Mouse (Mus musculus) kidney, postnatal 0 days (tissue): ENCODE measurements around the gene Phlpp1. TPM values are rescaled to one million over a fixed set of nuclear protein-coding genes. Genes with fewer than 3 reads are reported as not detected.

Source experiments
- ATAC-seq: fragments of 200-750 bp; cut with Nextera tagmentation; replicated peaks from 2 replicates; pipeline ENCODE4 v1.8.0; 2017; ENCODE audit warnings: low read depth, moderate number of reproducible peaks, moderate TSS enrichment, moderate library complexity; ENCODE audit not compliant: low FRiP score
- DNase-seq: peaks from one replicate; pipeline ENCODE4 v3.0.0-alpha.2; 2016; ENCODE audit warnings: low spot score
- H3K27ac ChIP-seq: fragments of 300-500 bp; sonication (generic); 2 replicates; pipeline ENCODE4 v1.5.1; 2014; ENCODE audit warnings: mild to moderate bottlenecking
- H3K27me3 ChIP-seq: fragments of 300-500 bp; sonication (generic); 2 replicates; pipeline ENCODE4 v1.6.1; 2014; ENCODE audit warnings: low read length, mixed read lengths; ENCODE audit not compliant: insufficient read depth
- H3K36me3 ChIP-seq: fragments of 300-500 bp; sonication (generic); 2 replicates; pipeline ENCODE4 v1.6.1; 2014; ENCODE audit warnings: low read length, mixed read lengths; ENCODE audit not compliant: insufficient read depth
- H3K4me1 ChIP-seq: fragments of 300-500 bp; sonication (generic); replicated peaks from 2 replicates; pipeline ENCODE4 v1.6.1; 2014; ENCODE audit warnings: antibody characterized with exemption, low read length, mixed read lengths; ENCODE audit not compliant: insufficient read depth
- H3K4me2 ChIP-seq: fragments of 300-500 bp; sonication (generic); 2 replicates; pipeline ENCODE4 v1.6.1; 2014; ENCODE audit warnings: mild to moderate bottlenecking, low read length, moderate library complexity, mixed read lengths
- H3K4me3 ChIP-seq: fragments of 300-500 bp; sonication (generic); replicated peaks from 2 replicates; pipeline ENCODE4 v1.5.1; 2014; ENCODE audit warnings: low read depth, low read length
- H3K9ac ChIP-seq: fragments of 300-500 bp; sonication (generic); 2 replicates; pipeline ENCODE4 v1.6.1; 2014; ENCODE audit warnings: low read depth, low read length
- H3K9me3 ChIP-seq: fragments of 300-500 bp; sonication (generic); replicated peaks from 2 replicates; pipeline ENCODE4 v1.6.1; 2016; ENCODE audit warnings: low read length, inconsistent platforms, mixed read lengths
- CTCF ChIP-seq: IDR thresholded peaks from 2 replicates; pipeline ENCODE4 v1.5.1; 2016; ENCODE audit warnings: antibody characterized with exemption, low read depth, mild to moderate bottlenecking, moderate library complexity
- WGBS: fragments of 180-500 bp; shearing (Covaris S2); extraction: QIAGEN DNeasy Blood & Tissue Kit; methylation state at CpG from one replicate; pipeline ENCODE4 v1.1.7; 2014; 5-methylcytosine and 5-hydroxymethylcytosine counted together
- polyA plus RNA-seq: library from polyadenylated mRNA; unstranded; fragments of >200 nt; fragmentation: Nextera tagmentation; extraction: Ambion mirVana; gene quantifications from 2 replicates; pipeline ENCODE4 v1.2.1, GENCODE M21; 2015

Gene Phlpp1
- polyA plus RNA-seq, 1 experiment from 2014 or later = 2.9 TPM

DNA sequence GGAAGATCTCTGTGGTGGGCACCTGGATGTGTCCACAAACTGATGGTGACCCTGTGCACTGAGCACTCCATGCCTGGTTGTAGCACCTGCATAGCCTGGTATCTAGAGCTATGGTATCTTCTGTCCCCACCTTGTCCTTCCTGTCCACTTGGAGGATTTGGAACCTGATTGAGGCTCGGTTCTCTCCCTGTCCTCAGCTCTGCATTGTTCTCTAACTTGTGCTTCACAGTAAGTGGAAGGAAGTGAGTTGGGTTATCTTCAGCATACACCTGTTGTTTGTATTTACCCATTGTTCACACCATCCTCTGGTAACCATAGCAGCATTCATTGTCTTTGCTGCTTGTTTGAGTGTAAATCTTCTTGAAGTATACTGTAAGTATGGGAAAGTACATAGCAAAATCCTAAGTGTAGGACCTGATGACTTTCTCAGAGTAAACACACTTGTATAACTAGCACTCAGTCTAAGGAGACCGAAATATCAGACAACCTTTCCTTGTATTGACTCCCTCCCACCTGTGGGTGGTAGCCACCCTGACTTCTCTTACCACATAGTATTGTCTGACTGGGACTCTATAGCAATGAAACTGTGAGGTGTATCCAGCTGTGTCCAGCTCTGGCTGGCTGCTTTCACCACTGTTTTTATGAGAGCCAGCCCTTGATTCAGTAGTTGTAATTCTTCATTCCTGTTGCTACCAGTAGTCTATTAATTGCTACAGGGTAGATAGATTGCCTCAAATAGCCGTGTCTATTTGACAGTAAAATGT is 191.5 kb downstream of the Phlpp1 start:
- Histone ChIP-seq H3K27me3 (no peaks in the 10 kb centered on the region), H3K36me3 (no peaks in the 10 kb centered on the region), H3K9me3 (no peaks in the 10 kb centered on the region), H3K27ac (no peak overlapping the region), H3K4me2 (no peak overlapping the region), H3K9ac (no peak overlapping the region), H3K4me3 (no peak overlapping the region), H3K4me1 (no peaks in the 10 kb centered on the region)
- DNase-seq (peak; percentile 45), ATAC-seq (peak; percentile 65; the same call in 1 of the 2 replicates)
- no peak for TF ChIP-seq CTCF
- 55% methylated on average over 3 of the region's 3 CpGs for whole genome bisulfite sequencing

GRCm38 (mm10) chr1:106369330-106369729 is 197.8 kb downstream of the Phlpp1 start:
- H3K4me1 ChIP-seq = no peaks in the 10 kb centered on the region
- H3K27ac ChIP-seq = no peak overlapping the region
- H3K27me3 ChIP-seq = no peaks in the 10 kb centered on the region
- no peaks in the 10 kb centered on the region for H3K9me3 ChIP-seq
- no peak for ATAC-seq
- no peak overlapping the region for H3K4me2 ChIP-seq
- H3K9ac ChIP-seq = no peak overlapping the region
- H3K36me3 ChIP-seq = no peaks in the 10 kb centered on the region
- no peak overlapping the region for H3K4me3 ChIP-seq
- no peak for DNase-seq
- no peak for TF ChIP-seq CTCF
- 77% methylated on average over 3 of the region's 3 CpGs for WGBS

DNA sequence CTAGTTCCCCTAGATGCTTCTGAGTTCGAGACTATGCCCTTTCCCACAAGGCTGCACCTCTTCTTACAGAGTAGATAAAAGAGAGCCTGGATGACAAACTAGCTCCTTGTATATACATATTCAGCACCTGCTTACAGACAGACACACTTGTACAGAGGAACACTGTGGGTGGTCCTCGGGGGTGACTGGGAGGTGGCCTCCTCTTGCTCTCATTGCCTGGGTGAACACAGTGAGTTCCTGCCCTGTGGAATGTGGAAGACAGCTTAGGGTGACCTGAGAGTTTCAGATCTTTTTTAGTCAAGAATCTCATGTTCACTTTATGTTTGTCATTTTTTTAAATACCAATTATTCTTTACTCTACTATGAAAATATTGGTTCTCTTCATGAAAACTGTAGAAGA is 200.9 kb downstream of the Phlpp1 start:
- no peak for TF ChIP-seq CTCF
- WGBS = 86% methylated on average over 2 of the region's 2 CpGs
- Histone ChIP-seq H3K9ac (no peak overlapping the region), H3K27me3 (no peaks in the 10 kb centered on the region), H3K4me2 (no peak overlapping the region), H3K4me3 (no peak overlapping the region), H3K27ac (no peak overlapping the region), H3K9me3 (no peaks in the 10 kb centered on the region), H3K36me3 (no peaks in the 10 kb centered on the region), H3K4me1 (no peaks in the 10 kb centered on the region)
- ATAC-seq (no peak), DNase-seq (no peak)

DNA sequence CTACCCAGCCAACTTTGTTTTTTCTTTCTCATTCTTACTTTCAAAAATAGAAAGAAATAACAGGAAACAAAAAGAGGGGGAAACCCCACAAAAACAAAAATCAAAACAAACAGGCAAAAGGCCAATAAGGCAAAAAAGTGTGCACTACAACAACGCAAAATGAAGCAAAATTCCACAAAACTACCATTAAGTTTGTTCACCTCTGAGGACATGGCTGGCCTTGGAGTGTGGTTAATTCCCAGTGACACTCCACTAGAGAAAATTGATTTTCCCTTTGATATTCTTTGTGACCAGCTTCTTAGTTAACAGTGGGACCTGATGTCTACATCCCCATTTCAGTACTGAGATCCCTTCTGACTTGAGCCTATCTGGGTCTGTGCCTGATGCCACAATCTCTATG is 202.1 kb downstream of the Phlpp1 start:
- Histone ChIP-seq H3K27me3 (no peaks in the 10 kb centered on the region), H3K9me3 (no peaks in the 10 kb centered on the region), H3K9ac (no peak overlapping the region), H3K36me3 (no peaks in the 10 kb centered on the region), H3K4me2 (no peak overlapping the region), H3K27ac (no peak overlapping the region), H3K4me1 (no peaks in the 10 kb centered on the region), H3K4me3 (no peak overlapping the region)
- 97% methylated on average over 1 of the region's 1 CpGs for WGBS
- TF ChIP-seq CTCF = no peak
- no peak for DNase-seq
- ATAC-seq = no peak

DNA sequence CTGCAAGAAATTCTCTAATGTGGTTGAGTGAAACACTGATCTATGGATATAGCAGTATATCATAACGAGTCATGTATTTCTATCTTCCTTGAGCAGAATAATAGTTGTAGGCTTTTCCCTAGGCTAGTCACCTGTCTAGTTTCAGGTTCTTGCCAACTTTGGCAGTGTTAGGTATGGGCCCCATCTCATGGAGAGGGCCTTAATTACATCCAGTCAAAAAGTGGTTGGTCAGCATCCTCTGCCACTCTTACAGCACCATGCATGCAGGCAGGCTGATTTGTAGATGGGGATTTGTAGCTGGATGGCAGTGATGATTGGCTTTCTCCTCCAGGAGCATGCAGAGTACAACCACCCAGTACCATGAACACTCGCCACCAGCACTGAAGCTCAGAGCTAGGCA is 202.7 kb downstream of the Phlpp1 start:
- Histone ChIP-seq H3K9ac (no peak overlapping the region), H3K4me1 (no peaks in the 10 kb centered on the region), H3K27me3 (no peaks in the 10 kb centered on the region), H3K36me3 (no peaks in the 10 kb centered on the region), H3K4me2 (no peak overlapping the region), H3K9me3 (no peaks in the 10 kb centered on the region), H3K27ac (no peak overlapping the region), H3K4me3 (no peak overlapping the region)
- ATAC-seq (no peak), DNase-seq (no peak)
- 90% methylated on average over 2 of the region's 2 CpGs for WGBS
- peak; percentile 42; the same call in 1 of the 2 replicates for TF ChIP-seq CTCF

GRCm38 (mm10) chr1:106374971-106375370 is 203.4 kb downstream of the Phlpp1 start:
- no peaks in the 10 kb centered on the region for H3K9me3 ChIP-seq
- no peak overlapping the region for H3K4me2 ChIP-seq
- no peak for TF ChIP-seq CTCF
- H3K27ac ChIP-seq = no peak overlapping the region
- no peak for ATAC-seq
- no peaks in the 10 kb centered on the region for H3K27me3 ChIP-seq
- H3K36me3 ChIP-seq = no peaks in the 10 kb centered on the region
- DNase-seq = no peak
- no peak overlapping the region for H3K4me3 ChIP-seq
- no peaks in the 10 kb centered on the region for H3K4me1 ChIP-seq
- WGBS = 81% methylated on average over 4 of the region's 4 CpGs
- H3K9ac ChIP-seq = no peak overlapping the region

DNA sequence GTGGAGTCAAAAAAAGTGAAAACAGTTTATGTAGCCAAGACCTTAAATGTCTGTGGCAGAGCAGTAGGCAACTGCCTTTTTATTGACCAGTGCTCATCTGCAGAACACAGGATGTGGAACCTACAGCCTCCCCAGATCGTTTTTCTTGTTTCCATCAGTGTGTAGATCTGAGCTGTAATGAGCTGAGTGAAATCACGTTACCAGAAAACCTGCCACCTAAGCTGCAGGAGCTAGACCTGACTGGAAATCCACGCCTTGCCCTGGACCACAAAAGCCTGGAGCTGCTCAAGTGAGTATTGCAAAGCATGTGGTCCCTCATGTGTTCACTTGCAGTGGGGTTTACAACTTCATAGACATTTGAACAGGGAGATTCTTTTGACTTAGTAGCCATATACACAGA is 204.5 kb downstream of the Phlpp1 start:
- DNase-seq (no peak), ATAC-seq (no peak)
- Histone ChIP-seq H3K27ac (no peak overlapping the region), H3K36me3 (no peaks in the 10 kb centered on the region), H3K9me3 (no peaks in the 10 kb centered on the region), H3K27me3 (no peaks in the 10 kb centered on the region), H3K9ac (no peak overlapping the region), H3K4me1 (no peaks in the 10 kb centered on the region), H3K4me3 (no peak overlapping the region), H3K4me2 (no peak overlapping the region)
- TF ChIP-seq CTCF = no peak
- 57% methylated on average over 3 of the region's 3 CpGs for WGBS
